Mouse (Mus musculus): Measurements from ENCODE around the gene Cops7b. TPM values are rescaled to one million over a fixed set of nuclear protein-coding genes. Genes with fewer than 3 reads are reported as not detected.

The Cops7b gene
- polyA plus RNA-seq (2012; rRNA removed): 66.2 and 67.4 TPM in 2 replicates

GRCm38 (mm10) chr1:86582451-86583096 is at the start of gene Cops7b, which contains the start of gene Pde6d:
Cops7b (plus strand) TSS chr1:86582904.
Pde6d (minus strand) TSS chr1:86582629.

Other genes starting within 250 kb of the Cops7b start
- gene Ncl, start 223.5 kb upstream of the Cops7b start, polyA plus RNA-seq (2012; rRNA removed): 90.2 and 97.1 TPM in 2 replicates
- 0.08 and 0.43 TPM in 2 replicates for gene Nmur1, start 156.7 kb upstream of the Cops7b start, polyA plus RNA-seq (2012; rRNA removed)
- gene Tex44, start 156.6 kb upstream of the Cops7b start, polyA plus RNA-seq (2012; rRNA removed): not detected in 2 replicates
- gene Ptma, start 56.2 kb upstream of the Cops7b start, polyA plus RNA-seq (2012; rRNA removed): 2,058 and 2,137 TPM in 2 replicates
- 108 and 115 TPM in 2 replicates for gene Pde6d, start 275 bp upstream of the Cops7b start, polyA plus RNA-seq (2012; rRNA removed)
- gene Nppc, start 87.7 kb downstream of the Cops7b start, polyA plus RNA-seq (2012; rRNA removed): 4.9 and 6.4 TPM in 2 replicates
- gene Dis3l2, start 120.9 kb downstream of the Cops7b start, polyA plus RNA-seq (2012; rRNA removed): 32.2 and 33.1 TPM in 2 replicates